Mouse (Mus musculus) kidney, postnatal 4 days (tissue): ENCODE measurements around the gene Abhd18.
"Not testable (repeated sequence)": the region's sequence is repeated elsewhere in the genome, so short reads cannot be mapped to it uniquely, and the experiment has no call there.

ENCODE experiments used
- DNase-seq, 2 experiments: peaks; one replicate each; pipeline ENCODE4 v3.0.0; 2021; ENCODE audit warnings: mixed read lengths in 2 of 2

The Abhd18 gene

DNA sequence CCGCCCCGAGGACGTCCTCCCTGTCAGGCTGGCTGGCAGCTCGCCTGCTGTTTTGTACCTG is at the start of gene Abhd18:
Gene Abhd18, plus strand, starts transcription at position 14 of the 61 bp plus-strand sequence.
- not testable (repeated sequence) for DNase-seq

- DNase-seq = no peak
These were observed 48.7 kb upstream of the Abhd18 start for GRCm38 (mm10) chr3:40798054-40798453.

GRCm38 (mm10) chr3:40798500-40798899 is 48.3 kb upstream of the Abhd18 start:
- DNase-seq = peak; percentile 61 to 75

GRCm38 (mm10) chr3:40799530-40800372 is 47.0 kb upstream of the Abhd18 start, which contains the start of gene Plk4:
Plk4 (plus strand) TSS chr3:40800019.
- peak; percentile 99 for DNase-seq

DNA sequence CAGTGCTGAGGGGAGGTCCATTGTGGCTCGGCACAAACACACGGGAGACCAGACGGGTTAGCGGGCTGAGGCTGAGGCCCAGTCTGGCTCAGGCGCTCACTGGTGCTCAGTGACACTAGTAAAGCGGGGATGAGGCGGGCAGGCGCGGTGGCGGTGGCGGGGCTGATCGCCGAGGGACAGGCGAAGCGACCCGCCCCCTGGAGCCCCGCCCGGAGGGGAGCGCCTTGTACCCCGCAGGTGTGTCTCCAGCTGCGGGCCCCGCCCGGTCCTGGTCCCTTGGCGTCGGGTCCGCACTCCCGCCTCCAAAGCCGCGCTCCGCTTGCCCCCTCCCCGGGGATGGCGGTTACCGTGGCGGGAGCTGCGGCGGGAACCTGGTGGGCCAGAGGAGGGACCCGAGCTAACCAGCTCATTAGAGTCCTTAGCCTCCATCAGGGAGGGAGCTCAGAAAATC is 46.4 kb upstream of the Abhd18 start:
- DNase-seq = peak; percentile 66 to 74

DNA sequence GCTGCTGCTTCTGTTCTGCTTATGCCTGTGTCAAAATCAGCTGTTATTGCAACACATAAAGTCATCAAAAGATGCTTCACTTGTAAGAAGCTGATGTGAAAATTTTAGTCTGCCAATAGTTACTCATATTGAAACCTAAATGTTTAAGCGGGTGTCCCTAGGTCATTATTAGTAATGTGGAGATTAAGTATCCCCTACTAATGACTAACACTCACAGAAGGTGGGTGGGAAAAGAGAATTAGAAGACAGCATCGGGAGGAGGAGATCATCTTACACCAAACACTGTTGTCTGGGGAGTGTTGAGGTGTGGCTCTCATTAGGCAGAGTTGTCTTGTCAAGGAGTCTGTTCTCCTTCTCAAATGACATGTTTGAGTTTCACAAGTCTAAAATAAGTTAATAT is 39.9 kb upstream of the Abhd18 start:
- DNase-seq = no peak

GRCm38 (mm10) chr3:40808686-40809085 is 38.1 kb upstream of the Abhd18 start:
- DNase-seq = no peak

DNA sequence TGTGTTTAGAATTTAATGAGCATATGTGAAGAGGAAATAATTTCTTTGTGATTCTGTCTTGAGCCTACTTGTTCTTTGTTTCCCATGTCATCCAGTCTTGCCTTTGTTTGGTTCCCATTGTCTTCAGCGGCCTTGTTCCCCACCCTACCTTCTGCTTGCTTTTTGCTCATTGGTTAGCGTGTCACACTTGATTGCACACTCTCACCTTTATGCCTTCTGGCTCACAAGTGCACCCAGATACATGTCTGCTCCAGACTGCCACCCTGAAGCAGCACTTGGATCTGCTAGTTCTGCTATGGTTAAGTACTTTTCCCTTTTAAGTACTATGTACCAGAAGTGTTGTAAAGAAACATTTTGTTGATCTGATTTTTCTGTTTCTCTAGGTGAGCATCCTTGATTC is 36.9 kb upstream of the Abhd18 start:
- DNase-seq = no peak

DNA sequence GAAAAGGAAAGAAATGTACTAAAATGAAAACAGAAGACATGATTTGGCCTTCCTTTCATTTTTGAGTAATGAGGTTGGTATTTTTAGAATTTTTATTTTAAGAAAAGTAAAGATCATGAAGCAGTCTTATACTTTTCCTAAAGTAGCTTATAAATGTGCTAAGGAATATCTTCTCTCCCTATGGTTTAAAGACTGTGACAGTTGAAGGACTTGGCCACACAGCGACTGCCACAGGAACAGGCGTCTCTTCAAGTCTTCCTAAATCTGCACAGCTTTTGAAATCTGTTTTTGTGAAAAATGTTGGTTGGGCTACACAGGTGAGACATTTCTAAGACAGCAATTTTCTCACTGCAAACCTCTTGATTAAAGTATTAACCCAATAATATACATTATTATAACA is 33.5 kb upstream of the Abhd18 start:
- DNase-seq = no peak

- peak in 1 of 2 experiments; percentile 2 for DNase-seq
These were observed 1.2 kb upstream of the Abhd18 start for GRCm38 (mm10) chr3:40845521-40845920.

GRCm38 (mm10) chr3:40846473-40846956 is 255 bp upstream of the Abhd18 start, which contains the start of gene Mfsd8:
Mfsd8 (minus strand) TSS chr3:40846886.
- peak; percentile 95 to 98 for DNase-seq

- DNase-seq = peak; percentile 68 to 78
These were observed 248 bp downstream of the Abhd18 start for GRCm38 (mm10) chr3:40847018-40847417.

DNA sequence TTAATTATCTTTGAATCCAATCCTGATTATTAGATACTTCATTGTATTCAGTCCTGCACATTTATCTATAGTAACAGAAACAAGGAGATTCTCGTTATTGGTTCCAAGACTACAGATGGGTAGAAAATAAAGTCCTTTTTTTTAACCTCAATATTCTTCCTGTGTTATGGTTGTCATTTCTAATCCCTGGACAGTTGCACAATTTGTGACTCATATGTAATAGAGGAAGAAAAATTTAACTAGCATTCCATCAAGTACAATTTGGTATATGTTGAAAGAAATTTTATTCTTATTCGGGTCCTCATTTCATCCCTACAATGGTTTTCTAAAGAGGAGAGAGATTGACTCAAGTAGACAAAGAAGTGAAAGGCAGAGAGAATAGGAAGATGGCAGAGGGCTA is 1.2 kb downstream of the Abhd18 start:
- not testable (repeated sequence) for DNase-seq

GRCm38 (mm10) chr3:40853123-40853738 is 6.5 kb downstream of the Abhd18 start:
- not testable (repeated sequence) for DNase-seq

- peak; percentile 97 to 99 for DNase-seq
These were observed 47.1 kb downstream of the Abhd18 start for GRCm38 (mm10) chr3:40893816-40894258.

DNA sequence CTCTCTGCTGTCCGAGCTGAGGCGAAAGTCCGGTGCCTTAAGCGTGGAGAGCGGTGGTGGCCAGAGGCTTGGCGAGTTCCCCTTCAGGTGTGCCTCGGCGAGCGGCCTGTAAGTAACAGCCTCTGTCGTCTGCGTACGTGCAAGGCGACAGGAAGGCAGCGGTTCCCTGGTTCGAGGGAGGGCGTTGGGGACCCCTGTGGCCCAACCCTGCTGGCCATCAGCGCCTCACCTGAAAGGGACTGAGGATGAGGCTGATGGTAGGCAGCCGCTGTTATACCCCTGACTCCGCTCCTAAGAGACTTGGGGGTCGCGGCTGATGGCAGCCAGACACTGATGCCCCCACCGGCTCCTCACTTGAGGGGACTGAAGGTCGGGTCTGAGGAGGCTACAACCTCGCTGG is 47.6 kb downstream of the Abhd18 start:
- DNase-seq = peak; percentile 39 to 62

- not testable (repeated sequence) for DNase-seq
These were observed 55.7 kb downstream of the Abhd18 start, which contains the start of gene 1700034I23Rik for GRCm38 (mm10) chr3:40902443-40902842. 1700034I23Rik (minus strand) TSS chr3:40902543.

DNA sequence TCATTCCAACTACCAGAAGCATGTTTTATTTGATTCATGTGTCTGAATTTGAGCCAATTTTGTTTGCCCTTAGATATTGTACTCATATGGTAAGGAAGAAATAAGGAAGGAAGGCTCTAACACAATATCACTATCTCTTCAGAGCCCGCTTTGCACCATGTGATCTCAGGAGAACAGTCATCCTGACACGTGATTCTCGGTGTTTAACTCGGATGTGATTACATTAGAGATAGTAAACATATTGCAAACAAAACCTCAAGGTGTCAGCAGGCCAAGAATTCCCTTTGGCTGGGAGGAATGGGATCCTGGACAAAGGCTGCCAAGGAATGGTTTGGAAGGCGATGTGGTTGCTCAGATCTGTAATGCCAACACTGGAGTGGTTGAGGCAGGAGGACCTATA is 91.4 kb downstream of the Abhd18 start:
- no peak for DNase-seq

GRCm38 (mm10) chr3:40938592-40938991 is 91.8 kb downstream of the Abhd18 start:
- no peak for DNase-seq

- no peak for DNase-seq
These were observed 92.2 kb downstream of the Abhd18 start for GRCm38 (mm10) chr3:40939019-40939418.

- peak; percentile 100 for DNase-seq
These were observed 102.6 kb downstream of the Abhd18 start, which contains the start of gene Larp1b for GRCm38 (mm10) chr3:40949170-40949902. Larp1b (plus strand) TSS chr3:40949828.

- DNase-seq = peak; percentile 54 to 73
These were observed 103.3 kb downstream of the Abhd18 start for GRCm38 (mm10) chr3:40949903-40950600.
